Mouse (Mus musculus): ENCODE measurements at regions not wholly inside any gene's neighbourhood (a gene's known extent, or its start where the extent isn't known, plus 50 kb on each side); places are given as distances from the start of the nearest gene placed in this dataset.

GRCm38 (mm10) chr9:43977773-43978172, 65.4 kb upstream of the Thy1 start:
- DNase-seq (ENCODE audit: low read depth, low spot score) = no peak

- no peak for DNase-seq (ENCODE audit: low read depth, low spot score)
Measured at GRCm38 (mm10) chr9:43981376-43981775, 61.8 kb upstream of the Thy1 start.

- DNase-seq (ENCODE audit: low read depth, low spot score) = no peak
Measured at GRCm38 (mm10) chr9:43982359-43982889, 60.8 kb upstream of the Thy1 start.

GRCm38 (mm10) chr9:43983220-43983619, 60.0 kb upstream of the Thy1 start:
- no peak for DNase-seq (ENCODE audit: low read depth, low spot score)

GRCm38 (mm10) chr9:43984181-43985062, 58.8 kb upstream of the Thy1 start:
- peak; percentile 71 for DNase-seq (ENCODE audit: low read depth, low spot score)

GRCm38 (mm10) chr9:43987957-43988356, 55.2 kb upstream of the Thy1 start:
- DNase-seq (ENCODE audit: low read depth, low spot score) = no peak

GRCm38 (mm10) chr9:43988981-43989860, 54.0 kb upstream of the Thy1 start:
- no peak for DNase-seq (ENCODE audit: low read depth, low spot score)

GRCm38 (mm10) chr9:43990124-43990523, 53.1 kb upstream of the Thy1 start:
- no peak for DNase-seq (ENCODE audit: low read depth, low spot score)

- no peak for DNase-seq (ENCODE audit: low read depth, low spot score)
Measured at GRCm38 (mm10) chr9:43993221-43993976, 49.8 kb upstream of the Thy1 start.
